Mouse (Mus musculus): Measurements from ENCODE around the gene St6galnac4.

DNA sequence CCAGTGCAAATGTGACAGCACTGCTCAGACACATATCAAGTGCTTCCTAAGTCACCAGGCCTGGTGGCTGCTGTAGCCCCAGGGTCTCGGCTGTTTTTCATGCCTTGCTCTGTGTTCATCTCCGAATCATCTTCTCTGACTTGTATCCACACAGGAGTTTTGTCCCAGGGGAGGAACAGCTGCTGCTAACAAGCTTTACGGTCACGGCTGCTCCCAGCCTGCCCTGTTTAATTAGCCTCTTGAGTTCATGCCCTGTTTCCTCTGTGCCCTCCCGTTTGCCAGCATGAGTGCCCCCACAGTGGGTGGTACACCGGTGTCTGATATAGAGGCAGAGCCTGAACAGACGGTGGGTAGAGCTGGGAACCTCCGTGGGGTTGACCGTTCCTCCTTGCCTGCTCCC, 31.2 kb downstream of the St6galnac4 start:
- no peak for TF ChIP-seq TAL1 (IDR thresholded peaks at IDR 0.05; ENCODE audit: low read length)
- no peak for TF ChIP-seq GATA1 (IDR thresholded peaks at IDR 0.05; ENCODE audit: low read length)

All from erythroblast, embryonic 14.5 days (primary cell).